Mouse (Mus musculus) embryonic stem cell, embryonic (primary cell): Measurements from ENCODE around the gene Mmrn2.

Source experiments
- CTCF ChIA-PET, 4 experiments: fragments of 300-600 bp in 2 of 4; fragments of 350-600 bp in 2 of 4; sonication (Branson Sonifier 250); formaldehyde crosslinking; loops; one replicate each; lab custom pipeline; 2022; ENCODE audit warnings: inconsistent platforms in 2 of 4; lab: Charles Lee
- POLR2A ChIA-PET, 4 experiments: fragments of 300-600 bp in 2 of 4; fragments of 350-600 bp in 2 of 4; sonication (Branson Sonifier 250); formaldehyde crosslinking; loops; one replicate each; lab custom pipeline; 2022; ENCODE audit warnings: antibody characterized with exemption in 4 of 4, inconsistent platforms in 1 of 4; lab: Charles Lee

Gene Mmrn2

GRCm38 (mm10) chr14:34410716-34411115, 35.5 kb downstream of the Mmrn2 start:
- ChIA-PET CTCF (no interaction called here), POLR2A (interaction anchor here in 1 of 4 experiments (0.6 to 1.6 kb wide), 2 partner anchors 52 to 69 kb away, joined by 3 to 5 read pairs; no protein-coding TSS in a partner anchor)

- CTCF ChIA-PET = no interaction called here
- POLR2A ChIA-PET = no interaction called here
Measured at GRCm38 (mm10) chr14:34412164-34412896, 37.1 kb downstream of the Mmrn2 start.

GRCm38 (mm10) chr14:34416946-34417345, 41.7 kb downstream of the Mmrn2 start:
- POLR2A ChIA-PET = interaction anchor here in 3 of 4 experiments (0.6 to 1.3 kb wide), 6 partner anchors 10 to 197 kb away, joined by 3 to 7 read pairs (median 4); no protein-coding TSS in a partner anchor
- CTCF ChIA-PET = interaction anchor here in 1 of 4 experiments (0.7 kb wide), 1 partner anchor 155 kb away, joined by 18 read pairs; no protein-coding TSS in a partner anchor

- ChIA-PET CTCF (interaction anchor here in 2 of 4 experiments (0.6 to 0.9 kb wide), 4 partner anchors 8 to 311 kb away, joined by 3 to 18 read pairs (median 7); no protein-coding TSS in a partner anchor), POLR2A (interaction anchor here in 3 of 4 experiments (0.6 to 1.3 kb wide), 8 partner anchors 10 to 956 kb away, joined by 3 to 6 read pairs (median 3); no protein-coding TSS in a partner anchor)
Measured at GRCm38 (mm10) chr14:34417501-34417900, 42.2 kb downstream of the Mmrn2 start.

- ChIA-PET POLR2A (interaction anchor here in 1 of 4 experiments (0.9 to 1.2 kb wide), 2 partner anchors 12 to 127 kb away, joined by 3 to 5 read pairs; no protein-coding TSS in a partner anchor), CTCF (no interaction called here)
Measured at GRCm38 (mm10) chr14:34421078-34421477, 45.8 kb downstream of the Mmrn2 start.

- POLR2A ChIA-PET = interaction anchor here in 2 of 4 experiments (1.0 to 1.6 kb wide), 4 partner anchors 12 to 37 kb away, joined by 3 to 4 read pairs (median 3); no protein-coding TSS in a partner anchor
- CTCF ChIA-PET = interaction anchor here in 3 of 4 experiments (0.6 to 1.3 kb wide), 3 partner anchors 19 to 397 kb away, joined by 3 to 17 read pairs (median 4); no protein-coding TSS in a partner anchor
Measured at GRCm38 (mm10) chr14:34428274-34428673, 53.0 kb downstream of the Mmrn2 start.

GRCm38 (mm10) chr14:34429069-34429468, 53.8 kb downstream of the Mmrn2 start:
- ChIA-PET CTCF (interaction anchor here in 3 of 4 experiments (0.5 to 1.1 kb wide), 5 partner anchors 21 to 357 kb away, joined by 3 to 6 read pairs (median 3); no protein-coding TSS in a partner anchor), POLR2A (interaction anchor here in 3 of 4 experiments (0.7 to 0.8 kb wide), 3 partner anchors 22 to 327 kb away, joined by 3 read pairs; no protein-coding TSS in a partner anchor)

- POLR2A ChIA-PET = interaction anchor here in 2 of 4 experiments (0.7 to 0.9 kb wide), 3 partner anchors 8 to 115 kb away, joined by 3 read pairs; no protein-coding TSS in a partner anchor
- CTCF ChIA-PET = interaction anchor here in 1 of 4 experiments (0.5 kb wide), 1 partner anchor 67 kb away, joined by 3 read pairs; no protein-coding TSS in a partner anchor
Measured at GRCm38 (mm10) chr14:34440526-34441066, 65.3 kb downstream of the Mmrn2 start.

- ChIA-PET CTCF (interaction anchor here in 1 of 4 experiments (1.1 to 1.2 kb wide), 2 partner anchors 174 to 175 kb away, joined by 3 read pairs; no protein-coding TSS in a partner anchor), POLR2A (interaction anchor here in 1 of 4 experiments (0.9 to 1.6 kb wide), 2 partner anchors 11 to 17 kb away, joined by 4 to 7 read pairs; no protein-coding TSS in a partner anchor)
Measured at GRCm38 (mm10) chr14:34442531-34442930, 67.3 kb downstream of the Mmrn2 start.

- ChIA-PET CTCF (interaction anchor here in 2 of 4 experiments (0.7 to 0.9 kb wide), 3 partner anchors 10 to 152 kb away, joined by 3 to 5 read pairs (median 5); no protein-coding TSS in a partner anchor), POLR2A (interaction anchor here in 3 of 4 experiments (0.6 to 1.5 kb wide), 6 partner anchors 9 to 105 kb away, joined by 3 to 7 read pairs (median 3); no protein-coding TSS in a partner anchor)
Measured at GRCm38 (mm10) chr14:34444368-34444767, 69.1 kb downstream of the Mmrn2 start.

GRCm38 (mm10) chr14:34444924-34445323, 69.7 kb downstream of the Mmrn2 start:
- ChIA-PET CTCF (interaction anchor here in 2 of 4 experiments (0.7 to 0.9 kb wide), 3 partner anchors 11 to 151 kb away, joined by 3 to 5 read pairs (median 5); no protein-coding TSS in a partner anchor), POLR2A (interaction anchor here in 3 of 4 experiments (0.6 to 1.5 kb wide), 4 partner anchors 8 to 104 kb away, joined by 3 to 7 read pairs (median 3); no protein-coding TSS in a partner anchor)

- POLR2A ChIA-PET = no interaction called here
- CTCF ChIA-PET = interaction anchor here in 1 of 4 experiments (0.6 kb wide), 1 partner anchor 12 kb away, joined by 3 read pairs; no protein-coding TSS in a partner anchor
Measured at GRCm38 (mm10) chr14:34445348-34445747, 70.1 kb downstream of the Mmrn2 start.

GRCm38 (mm10) chr14:34446624-34447023, 71.4 kb downstream of the Mmrn2 start:
- POLR2A ChIA-PET = interaction anchor here in 1 of 4 experiments (0.8 to 1.0 kb wide), 2 partner anchors 14 to 16 kb away, joined by 3 read pairs; no protein-coding TSS in a partner anchor
- CTCF ChIA-PET = interaction anchor here in 1 of 4 experiments (0.7 to 1.2 kb wide), 3 partner anchors 16 to 94 kb away, joined by 3 read pairs; no protein-coding TSS in a partner anchor

- ChIA-PET POLR2A (interaction anchor here in 2 of 4 experiments (0.9 to 1.5 kb wide), 7 partner anchors 9 to 210 kb away, joined by 3 to 7 read pairs (median 4); no protein-coding TSS in a partner anchor), CTCF (interaction anchor here in 2 of 4 experiments (0.6 to 2.2 kb wide), 2 partner anchors 11 to 245 kb away, joined by 3 to 5 read pairs; no protein-coding TSS in a partner anchor)
Measured at GRCm38 (mm10) chr14:34447659-34448058, 72.4 kb downstream of the Mmrn2 start.

GRCm38 (mm10) chr14:34448398-34448797, 73.1 kb downstream of the Mmrn2 start:
- CTCF ChIA-PET = interaction anchor here in 1 of 4 experiments (2.2 kb wide), 1 partner anchor 10 kb away, joined by 5 read pairs; no protein-coding TSS in a partner anchor
- POLR2A ChIA-PET = interaction anchor here in 2 of 4 experiments (0.9 to 2.3 kb wide), 7 partner anchors 9 to 209 kb away, joined by 3 to 7 read pairs (median 4); no protein-coding TSS in a partner anchor

GRCm38 (mm10) chr14:34449807-34450206, 74.5 kb downstream of the Mmrn2 start:
- POLR2A ChIA-PET = interaction anchor here in 2 of 4 experiments (0.8 to 2.3 kb wide), 2 partner anchors 86 to 99 kb away, joined by 3 to 7 read pairs; no protein-coding TSS in a partner anchor
- CTCF ChIA-PET = interaction anchor here in 2 of 4 experiments (0.7 to 2.2 kb wide), 2 partner anchors 9 to 263 kb away, joined by 3 to 5 read pairs; no protein-coding TSS in a partner anchor

- CTCF ChIA-PET = no interaction called here
- POLR2A ChIA-PET = interaction anchor here in 1 of 4 experiments (2.3 kb wide), 1 partner anchor 98 kb away, joined by 7 read pairs; no protein-coding TSS in a partner anchor
Measured at GRCm38 (mm10) chr14:34450451-34450850, 75.2 kb downstream of the Mmrn2 start.
